Mouse (Mus musculus): ENCODE measurements around the gene Gemin5.

Gene Gemin5

GRCm38 (mm10) chr11:58116560-58116959, 51.8 kb downstream of the Gemin5 start:
- no peak for DNase-seq (ENCODE audit: low read depth, low spot score)

DNA sequence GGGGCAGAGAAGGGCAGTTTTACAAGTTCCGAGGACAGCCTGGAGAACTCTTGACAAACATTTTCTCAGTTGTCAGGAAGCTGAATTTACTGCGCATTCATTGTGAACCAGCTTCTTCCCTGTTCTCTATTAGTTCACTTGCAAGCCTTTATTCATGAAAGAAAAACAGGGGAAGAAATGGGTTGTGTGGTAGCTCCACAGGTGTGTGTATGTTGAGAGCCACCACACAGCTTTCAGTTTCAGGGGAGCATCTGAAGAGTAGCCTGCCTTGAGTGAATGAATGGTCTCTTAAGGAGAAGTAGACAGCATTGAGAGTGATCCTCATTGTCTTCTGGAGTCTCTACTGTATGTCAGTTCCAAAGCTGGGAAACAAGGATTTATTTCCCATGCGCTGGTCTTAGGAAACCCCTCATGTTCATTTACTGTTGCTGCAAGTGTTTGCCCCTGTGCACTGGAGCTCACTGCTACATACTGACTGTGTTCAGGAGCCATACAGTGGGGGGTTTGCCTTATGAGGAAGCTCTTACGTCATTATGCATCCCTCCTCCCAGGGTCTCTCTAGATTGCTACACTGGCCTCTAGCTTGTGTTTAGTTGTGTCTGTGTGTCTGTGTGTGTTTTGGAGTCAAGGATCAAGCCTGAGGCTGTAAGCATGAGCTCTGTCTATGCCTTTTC, 60.5 kb downstream of the Gemin5 start:
- DNase-seq (ENCODE audit: low read depth, low spot score) = no peak

- DNase-seq (ENCODE audit: low read depth, low spot score) = peak; percentile 78
These were observed 61.3 kb downstream of the Gemin5 start for GRCm38 (mm10) chr11:58107009-58107408.

DNA sequence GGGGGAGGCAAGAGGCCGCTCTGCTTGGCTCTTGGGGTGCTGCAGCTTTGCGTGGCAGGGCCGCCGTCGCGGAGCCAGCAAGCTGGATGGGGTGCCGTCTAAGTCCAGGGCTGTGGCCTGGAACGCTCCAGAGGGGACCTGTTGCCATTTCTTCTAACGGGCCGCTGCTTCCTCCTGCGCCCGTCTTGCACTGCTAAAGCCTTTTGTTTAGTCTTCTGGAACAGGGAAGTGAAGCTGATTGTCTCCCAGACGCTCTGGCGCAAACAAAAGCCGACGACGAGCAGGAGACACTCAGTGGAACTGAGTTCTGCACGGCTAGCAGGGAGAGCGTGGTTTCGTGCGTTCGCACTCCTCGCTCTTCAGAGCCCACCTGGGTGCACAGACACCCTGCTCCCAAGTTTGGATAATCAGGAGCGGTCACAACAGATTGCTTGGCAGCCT, 64.0 kb downstream of the Gemin5 start:
- peak; percentile 86 for DNase-seq (ENCODE audit: low read depth, low spot score)

DNA sequence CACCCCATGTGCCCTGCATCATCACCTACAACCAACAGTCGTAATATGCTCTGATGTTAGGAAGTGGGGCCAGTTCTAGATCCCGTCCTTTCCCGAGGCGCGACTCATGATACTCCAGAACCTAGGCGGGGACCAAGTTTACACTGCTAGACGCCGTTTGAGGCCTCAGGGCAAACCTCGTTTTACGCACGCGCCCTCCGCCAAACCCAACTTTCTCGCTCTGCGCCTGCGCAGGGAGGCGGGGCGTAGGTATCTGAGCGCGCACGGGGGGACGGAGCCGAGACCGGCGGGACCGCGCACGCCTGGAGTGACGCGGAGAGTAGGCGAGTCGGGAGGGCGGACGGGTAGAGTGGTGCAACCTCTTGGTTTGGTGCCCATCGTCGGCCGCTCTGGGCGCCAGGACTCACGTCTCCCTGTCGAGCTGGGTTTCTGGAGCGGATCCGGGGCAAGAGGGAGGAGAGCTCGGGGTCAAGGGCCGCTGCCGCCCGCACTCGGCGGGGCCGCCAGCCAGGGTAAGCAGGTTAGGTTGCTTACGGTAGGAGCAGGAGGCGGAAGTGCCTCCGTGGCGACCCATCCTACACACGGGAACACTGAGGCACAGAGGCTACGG, 64.5 kb downstream of the Gemin5 start, which contains the start of gene Cnot8:
Gene Cnot8, plus strand, starts transcription at position 457 of the 610 bp plus-strand sequence.
- peak; percentile 100 for DNase-seq (ENCODE audit: low read depth, low spot score)

DNA sequence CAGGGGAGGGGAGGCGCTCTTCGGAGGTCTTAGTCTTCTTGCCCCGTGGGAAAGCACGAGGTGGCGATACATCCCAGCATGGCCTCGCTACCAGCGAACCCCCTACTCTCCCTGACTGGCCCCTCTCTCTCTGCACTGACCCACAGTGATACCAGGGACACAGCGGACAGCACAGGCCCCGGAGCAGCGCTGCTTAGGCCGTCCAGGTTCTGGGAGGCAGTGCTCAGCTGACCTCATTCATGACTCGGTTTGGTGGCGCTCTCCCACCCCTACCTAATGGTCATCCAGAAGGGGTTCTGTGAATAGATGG, 65.0 kb downstream of the Gemin5 start:
- DNase-seq (ENCODE audit: low read depth, low spot score) = peak; percentile 48

GRCm38 (mm10) chr11:58102581-58103343, 65.6 kb downstream of the Gemin5 start:
- DNase-seq (ENCODE audit: low read depth, low spot score) = peak; percentile 88

GRCm38 (mm10) chr11:58102146-58102545, 66.2 kb downstream of the Gemin5 start:
- no peak for DNase-seq (ENCODE audit: low read depth, low spot score)

- DNase-seq (ENCODE audit: low read depth, low spot score) = no peak
These were observed 67.1 kb downstream of the Gemin5 start for GRCm38 (mm10) chr11:58101194-58101720.

- no peak for DNase-seq (ENCODE audit: low read depth, low spot score)
These were observed 68.3 kb downstream of the Gemin5 start for GRCm38 (mm10) chr11:58100006-58100405.

DNA sequence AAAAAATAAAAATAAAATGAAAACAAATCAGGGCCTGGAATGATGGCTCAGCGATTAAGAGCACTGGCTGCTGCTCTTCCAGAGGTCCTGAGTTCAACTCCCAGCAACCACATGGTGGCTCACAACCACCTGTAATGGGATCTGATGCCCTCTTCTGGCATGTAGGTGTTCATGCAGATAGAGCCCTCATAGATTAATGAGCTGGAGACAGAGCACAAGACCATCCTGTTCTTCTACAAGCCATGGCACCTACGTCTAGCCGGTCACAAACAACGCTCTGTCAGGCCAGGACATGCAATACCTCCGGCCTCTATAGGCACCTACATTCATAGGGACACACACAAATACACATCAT, 70.0 kb downstream of the Gemin5 start:
- peak; percentile 54 for DNase-seq (ENCODE audit: low read depth, low spot score)

DNA sequence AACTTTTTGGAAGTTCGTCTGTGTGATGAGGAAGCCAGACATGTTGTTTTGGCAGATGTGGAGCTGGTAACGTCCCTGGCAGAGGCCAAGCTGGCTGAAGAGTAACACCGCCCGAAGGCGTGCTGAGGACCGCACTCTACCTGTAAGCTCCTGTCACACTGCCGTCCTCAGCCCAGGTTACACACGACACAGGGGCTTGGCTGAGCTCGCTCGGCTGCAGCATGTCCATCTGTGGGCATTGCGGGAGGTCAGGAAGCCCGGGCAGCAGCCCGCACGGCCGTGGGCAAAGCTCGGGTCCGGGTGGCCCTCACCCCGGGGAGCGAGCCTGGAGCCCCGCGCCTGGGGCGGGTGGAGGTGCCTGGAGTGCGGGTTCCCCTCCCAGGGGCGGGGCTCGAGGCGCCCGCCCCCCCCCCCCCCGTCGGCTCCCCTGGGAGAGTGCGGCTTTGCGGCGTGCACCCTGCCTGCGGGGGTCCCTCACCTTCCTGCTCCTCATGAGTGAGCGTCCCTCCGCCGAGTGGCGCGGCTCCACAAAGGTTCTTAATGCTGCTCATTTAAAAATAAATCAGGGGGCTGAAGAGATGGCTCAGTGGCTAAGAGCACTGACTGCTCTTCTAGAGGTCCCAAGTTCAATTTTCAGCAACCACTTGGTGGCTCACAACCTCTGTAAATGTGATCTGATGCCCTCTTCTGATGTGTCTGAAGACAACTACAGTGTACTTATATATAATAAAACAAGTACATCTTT, 70.5 kb downstream of the Gemin5 start:
- peak; percentile 32 for DNase-seq (ENCODE audit: low read depth, low spot score)

- no peak for DNase-seq (ENCODE audit: low read depth, low spot score)
These were observed 71.3 kb downstream of the Gemin5 start for GRCm38 (mm10) chr11:58096821-58097620.

GRCm38 (mm10) chr11:58096160-58096559, 72.2 kb downstream of the Gemin5 start:
- DNase-seq (ENCODE audit: low read depth, low spot score) = no peak

- DNase-seq (ENCODE audit: low read depth, low spot score) = no peak
These were observed 72.8 kb downstream of the Gemin5 start for GRCm38 (mm10) chr11:58095561-58095960.

DNA sequence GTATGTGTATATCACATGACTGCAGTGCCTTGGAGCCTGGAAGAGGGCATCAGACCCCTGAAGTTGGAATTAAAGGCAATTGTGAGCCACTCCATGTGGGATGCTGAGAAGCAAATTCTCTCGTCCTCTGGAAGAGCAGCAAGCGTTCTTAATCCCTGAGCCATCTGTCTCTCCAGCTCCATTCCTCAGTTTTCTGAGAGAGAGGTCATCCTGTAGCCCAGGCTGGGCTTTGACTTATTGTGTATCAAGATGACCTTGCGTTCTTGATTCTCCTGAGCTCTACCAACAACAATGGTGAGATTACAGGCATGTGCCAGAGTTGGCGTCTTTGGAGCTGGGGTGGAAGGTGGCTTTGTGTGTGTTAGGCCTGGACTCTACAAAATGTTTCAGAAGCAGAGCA, 73.6 kb downstream of the Gemin5 start:
- DNase-seq (ENCODE audit: low read depth, low spot score) = no peak

GRCm38 (mm10) chr11:58093021-58093528, 75.3 kb downstream of the Gemin5 start, which contains the start of gene Gm12248:
Gene Gm12248, minus strand, starts transcription at chr11:58093134.
- peak; percentile 49 for DNase-seq (ENCODE audit: low read depth, low spot score)

DNA sequence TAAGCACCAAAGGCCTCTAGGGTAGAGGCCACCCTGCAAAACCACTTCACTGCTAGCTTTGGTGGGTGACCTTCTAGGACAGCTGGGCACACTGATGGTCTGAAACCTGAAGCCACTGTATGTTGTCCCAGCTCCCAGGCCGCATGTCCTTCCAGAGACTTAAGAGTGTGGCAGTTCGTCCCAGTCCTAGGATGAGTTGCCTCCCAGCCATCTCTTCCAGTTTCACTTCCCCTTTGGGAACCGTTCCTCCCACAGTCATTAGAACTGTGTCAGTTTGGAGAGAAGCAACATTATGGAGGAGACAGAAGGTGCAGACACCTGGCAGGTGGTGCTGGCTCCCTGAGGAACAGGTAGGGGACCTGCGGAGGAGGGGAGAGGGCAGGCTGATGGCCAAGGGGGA, 75.8 kb downstream of the Gemin5 start:
- no peak for DNase-seq (ENCODE audit: low read depth, low spot score)

DNA sequence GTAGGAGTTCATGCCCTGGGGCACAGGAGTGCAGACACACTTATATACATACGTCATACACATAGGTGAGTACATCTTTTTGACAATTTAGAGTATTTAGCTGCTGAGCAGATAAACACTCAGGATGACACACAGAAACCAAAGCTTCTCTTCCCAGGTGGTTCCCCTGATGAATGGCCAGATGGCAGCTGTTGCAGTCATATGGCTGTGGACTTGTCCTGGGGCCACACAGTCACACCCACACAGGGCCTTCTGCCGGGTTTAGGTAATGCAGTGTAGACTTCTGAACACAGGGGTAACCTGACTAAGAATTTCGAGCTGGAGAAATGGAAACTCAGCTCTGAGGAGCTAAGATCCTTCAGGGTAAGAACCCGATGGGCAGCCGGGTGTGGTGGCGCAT, 86.6 kb downstream of the Gemin5 start:
- no peak for DNase-seq (ENCODE audit: low read depth, low spot score)

DNA sequence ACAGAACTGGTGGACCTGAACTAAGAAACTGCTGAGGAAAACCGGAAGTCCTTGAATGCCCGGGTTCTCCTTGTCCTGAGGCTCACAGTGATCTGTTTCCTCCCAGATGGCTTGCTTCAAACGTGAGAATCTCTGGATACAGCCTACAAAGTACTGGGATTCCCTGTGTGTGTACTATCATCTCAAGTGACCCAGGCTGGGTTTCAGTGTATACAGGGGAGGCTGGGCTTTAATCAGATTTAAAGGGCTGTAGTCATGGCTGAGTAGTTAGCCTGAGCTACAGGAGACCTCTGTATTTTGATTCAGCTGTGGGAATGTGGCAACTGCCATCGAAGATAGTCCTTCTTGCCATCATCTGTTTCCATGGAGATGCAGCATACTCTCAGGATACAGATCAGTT, 91.1 kb downstream of the Gemin5 start:
- no peak for DNase-seq (ENCODE audit: low read depth, low spot score)

DNA sequence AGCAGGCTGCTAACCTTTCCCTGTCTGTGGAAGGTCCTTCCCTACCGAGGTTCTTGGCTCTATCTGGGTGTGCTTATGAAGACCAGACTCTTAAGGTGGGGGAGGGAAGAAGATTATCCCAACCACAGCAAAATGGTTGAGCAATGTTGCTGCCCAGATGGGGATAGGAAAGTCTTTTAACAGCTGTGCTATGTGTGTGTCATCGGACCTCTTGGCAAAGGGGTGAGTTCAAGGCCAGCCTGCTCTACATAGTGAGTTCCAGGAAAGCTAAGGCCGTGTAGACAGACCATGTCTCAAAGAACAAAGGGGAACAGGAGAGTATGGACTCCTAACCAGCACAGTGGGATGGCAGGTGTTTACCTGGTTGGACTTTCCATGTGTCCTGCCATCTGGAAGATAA, 95.4 kb downstream of the Gemin5 start:
- DNase-seq (ENCODE audit: low read depth, low spot score) = no peak

Data from ZHBTc4 (cell line).